Mouse (Mus musculus): Measurements from ENCODE around the gene Casc1. TPM values are rescaled to one million over a fixed set of nuclear protein-coding genes. Genes with fewer than 3 reads are reported as not detected.
A peak's percentile ranks its signal among the peaks of the same experiment; 100 is the strongest.

The Casc1 gene
- polyA plus RNA-seq (2014; fragmentation: Nextera tagmentation; extraction: Ambion mirVana): 0.14 and 0.62 TPM in 2 replicates

DNA sequence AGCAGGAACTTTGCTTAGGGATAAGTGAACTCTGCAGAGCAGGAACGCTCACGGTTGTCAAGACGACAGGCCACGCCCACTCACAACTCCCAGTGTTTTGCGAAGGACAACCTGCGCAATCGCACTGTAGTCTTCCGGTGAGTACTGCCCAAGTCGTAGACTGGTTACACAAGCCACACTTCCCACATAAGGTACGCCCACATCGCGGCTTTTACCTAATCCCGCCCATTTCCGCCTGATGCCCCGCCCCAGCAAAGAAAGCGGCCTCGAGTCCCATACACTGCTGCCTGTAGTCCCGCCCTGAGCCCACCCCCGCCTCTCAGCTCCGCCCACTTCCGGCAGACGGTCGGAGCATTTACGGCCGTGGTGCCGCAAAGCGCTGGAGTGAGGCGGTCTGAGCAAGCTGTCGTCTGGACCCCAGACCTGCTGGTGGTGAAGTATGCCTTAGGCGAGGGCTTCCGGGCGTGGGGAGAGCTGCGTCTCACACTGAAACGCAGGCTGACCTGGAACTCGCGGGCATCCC lies at the start of gene Casc1, which contains the start of gene Etfrf1:
Gene Casc1 (minus strand): TSS at position 190 of the 523 bp plus-strand sequence.
Gene Etfrf1 (plus strand): TSS at position 319 of the 523 bp plus-strand sequence.
- H3K27me3 ChIP-seq (ENCODE audit: control insufficient read depth, insufficient read depth, low read length): 0 out of 2 replicates have a peak, but pooled peaks cover 2% of the 10 kb centered on the region
- 0% methylated on average over 36 of the region's 36 CpGs for WGBS
- H3K9ac ChIP-seq (ENCODE audit: low read length): peak within 1 kb of the TSS; percentile 97
- peaks cover 0 to 12% of the 10 kb centered on the region in 2 experiments; a peak in 2 of 4 replicates for H3K4me1 ChIP-seq (ENCODE audit: control insufficient read depth in 2 of 2, insufficient read depth in 2 of 2, low read length in 2 of 2)
- peak within 1 kb of the TSS; percentile 81 to 89 for H3K4me3 ChIP-seq (ENCODE audit: control insufficient read depth in 1 of 2, insufficient read depth in 1 of 2, low read depth in 1 of 2, low read length in 2 of 2)
- H3K4me2 ChIP-seq (ENCODE audit: low read length): peak within 1 kb of the TSS; percentile 83
- ATAC-seq (ENCODE audit: insufficient number of reproducible peaks, insufficient read depth, low FRiP score, low read depth): peak; percentile 99
- no peaks in the 10 kb centered on the region for H3K9me3 ChIP-seq (ENCODE audit: control insufficient read depth, low read length)
- peaks cover 19% of the 10 kb centered on the region for H3K36me3 ChIP-seq (ENCODE audit: control insufficient read depth, insufficient read depth, low read length)
- peak within 1 kb of the TSS; percentile 98 to 99 for H3K27ac ChIP-seq (replicated peaks in 1 of 2; ENCODE audit: control insufficient read depth in 1 of 2, insufficient read depth in 1 of 2, low read depth in 2 of 2, low read length in 2 of 2)

DNA sequence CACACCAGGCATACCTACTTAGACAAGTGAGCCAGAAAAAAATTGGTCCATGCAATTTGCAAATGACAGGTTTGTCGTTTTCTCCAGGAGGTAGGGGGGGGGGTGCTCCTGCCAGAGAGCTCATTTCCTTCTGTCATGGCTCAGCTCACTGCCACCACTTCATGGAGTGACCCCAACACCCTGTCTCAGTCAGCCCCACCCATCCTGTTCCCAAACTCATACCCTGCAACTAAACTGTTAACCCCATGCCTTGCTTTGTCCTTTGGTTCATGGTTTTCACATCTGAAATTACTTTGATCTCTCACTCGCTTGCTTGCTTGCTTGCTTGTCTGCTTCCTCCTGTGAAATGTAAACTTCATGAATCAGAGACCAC lies 45.9 kb upstream of the Casc1 start:
- Histone ChIP-seq H3K4me2 (ENCODE audit: low read length) (no peak overlapping the region), H3K4me3 (ENCODE audit: control insufficient read depth in 1 of 2, insufficient read depth in 1 of 2, low read depth in 1 of 2, low read length in 2 of 2) (no peak overlapping the region), H3K9ac (ENCODE audit: low read length) (no peak overlapping the region), H3K27me3 (ENCODE audit: control insufficient read depth, insufficient read depth, low read length) (peaks cover 53% of the 10 kb centered on the region), H3K4me1 (ENCODE audit: control insufficient read depth in 2 of 2, insufficient read depth in 2 of 2, low read length in 2 of 2) (no peaks in the 10 kb centered on the region), H3K27ac (replicated peaks in 1 of 2; ENCODE audit: control insufficient read depth in 1 of 2, insufficient read depth in 1 of 2, low read depth in 2 of 2, low read length in 2 of 2) (no peak overlapping the region), H3K36me3 (ENCODE audit: control insufficient read depth, insufficient read depth, low read length) (no peaks in the 10 kb centered on the region), H3K9me3 (ENCODE audit: control insufficient read depth, low read length) (no peaks in the 10 kb centered on the region)
- no peak for ATAC-seq (ENCODE audit: insufficient number of reproducible peaks, insufficient read depth, low FRiP score, low read depth)
- WGBS: 46% methylated on average over 2 of the region's 2 CpGs

DNA sequence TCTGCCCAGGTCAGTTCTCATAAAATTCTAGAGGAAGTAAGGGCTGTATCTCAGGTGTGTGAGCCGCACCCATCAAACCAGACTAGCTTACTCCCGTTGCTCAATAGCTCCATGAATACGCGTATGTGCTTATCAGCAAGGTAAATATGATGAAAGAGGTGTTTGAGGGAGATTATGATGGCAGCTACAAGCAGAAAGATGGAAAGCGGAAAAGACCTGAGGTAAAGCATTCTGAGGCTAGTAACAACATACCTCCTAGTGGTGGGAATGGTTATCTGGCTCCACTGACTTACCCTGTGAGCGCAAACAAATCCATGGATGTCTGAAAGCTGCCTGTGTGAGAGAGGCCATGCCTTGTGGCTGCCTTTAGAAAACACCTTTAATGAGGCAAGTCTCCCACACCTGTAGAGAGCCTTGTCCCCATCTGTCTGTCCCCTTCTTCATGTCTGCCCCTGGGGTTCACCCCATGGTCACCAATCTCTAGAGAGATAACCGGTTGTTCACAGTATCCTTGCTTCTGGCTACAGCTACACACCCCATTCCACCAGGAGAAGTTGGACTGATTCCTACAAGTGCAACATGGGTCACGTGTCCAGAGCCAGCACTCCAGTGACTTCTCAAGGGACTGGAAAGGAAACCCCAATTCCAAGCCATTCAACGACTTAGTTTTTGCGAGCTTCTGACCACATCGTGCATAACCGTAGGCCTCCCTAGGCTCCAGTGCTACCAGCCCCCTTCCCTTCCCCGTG lies 45.3 kb upstream of the Casc1 start:
- no peak overlapping the region for H3K9ac ChIP-seq (ENCODE audit: low read length)
- H3K27ac ChIP-seq (replicated peaks in 1 of 2; ENCODE audit: control insufficient read depth in 1 of 2, insufficient read depth in 1 of 2, low read depth in 2 of 2, low read length in 2 of 2): no peak overlapping the region
- H3K4me2 ChIP-seq (ENCODE audit: low read length): no peak overlapping the region
- no peak overlapping the region for H3K4me3 ChIP-seq (ENCODE audit: control insufficient read depth in 1 of 2, insufficient read depth in 1 of 2, low read depth in 1 of 2, low read length in 2 of 2)
- 63% methylated on average over 13 of the region's 13 CpGs for WGBS
- no peak for ATAC-seq (ENCODE audit: insufficient number of reproducible peaks, insufficient read depth, low FRiP score, low read depth)
- H3K27me3 ChIP-seq (ENCODE audit: control insufficient read depth, insufficient read depth, low read length): peaks cover 58% of the 10 kb centered on the region
- no peaks in the 10 kb centered on the region for H3K9me3 ChIP-seq (ENCODE audit: control insufficient read depth, low read length)
- H3K4me1 ChIP-seq (ENCODE audit: control insufficient read depth in 2 of 2, insufficient read depth in 2 of 2, low read length in 2 of 2): no peaks in the 10 kb centered on the region
- H3K36me3 ChIP-seq (ENCODE audit: control insufficient read depth, insufficient read depth, low read length): no peaks in the 10 kb centered on the region

DNA sequence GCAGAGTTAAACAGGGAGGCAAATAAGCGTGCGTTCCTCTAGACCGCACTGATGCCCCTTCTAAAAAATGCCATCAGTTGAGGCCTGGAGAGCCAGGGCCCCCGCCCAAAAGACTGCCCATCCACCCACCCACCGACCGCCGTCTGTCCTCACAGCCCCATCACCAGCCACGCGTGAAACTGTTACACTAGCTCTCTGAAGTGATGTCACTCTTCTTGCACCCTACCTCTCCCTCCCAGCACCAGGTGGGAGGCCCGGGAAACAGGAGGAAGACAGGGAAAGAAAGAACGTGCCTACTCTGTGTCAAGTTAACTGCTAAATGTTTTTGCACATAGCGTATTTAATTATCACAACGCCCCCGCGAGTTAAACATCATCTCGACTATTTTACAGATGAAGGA lies 40.0 kb upstream of the Casc1 start:
- Histone ChIP-seq H3K9ac (ENCODE audit: low read length) (peak overlapping the region; percentile 93), H3K4me3 (ENCODE audit: control insufficient read depth in 1 of 2, insufficient read depth in 1 of 2, low read depth in 1 of 2, low read length in 2 of 2) (peak overlapping the region; percentile 67 to 92), H3K9me3 (ENCODE audit: control insufficient read depth, low read length) (no peaks in the 10 kb centered on the region), H3K4me2 (ENCODE audit: low read length) (peak overlapping the region; percentile 91), H3K4me1 (ENCODE audit: control insufficient read depth in 2 of 2, insufficient read depth in 2 of 2, low read length in 2 of 2) (peaks cover 0 to 11% of the 10 kb centered on the region in 2 experiments; a peak in 3 of 4 replicates), H3K27ac (replicated peaks in 1 of 2; ENCODE audit: control insufficient read depth in 1 of 2, insufficient read depth in 1 of 2, low read depth in 2 of 2, low read length in 2 of 2) (peak overlapping the region in 1 of 2 experiments; percentile 82; a peak in 1 of 4 replicates), H3K36me3 (ENCODE audit: control insufficient read depth, insufficient read depth, low read length) (peaks cover 6% of the 10 kb centered on the region; the same call in 1 of the 2 replicates), H3K27me3 (ENCODE audit: control insufficient read depth, insufficient read depth, low read length) (peaks cover 29% of the 10 kb centered on the region)
- no peak for ATAC-seq (ENCODE audit: insufficient number of reproducible peaks, insufficient read depth, low FRiP score, low read depth)
- WGBS: 11% methylated on average over 16 of the region's 16 CpGs

DNA sequence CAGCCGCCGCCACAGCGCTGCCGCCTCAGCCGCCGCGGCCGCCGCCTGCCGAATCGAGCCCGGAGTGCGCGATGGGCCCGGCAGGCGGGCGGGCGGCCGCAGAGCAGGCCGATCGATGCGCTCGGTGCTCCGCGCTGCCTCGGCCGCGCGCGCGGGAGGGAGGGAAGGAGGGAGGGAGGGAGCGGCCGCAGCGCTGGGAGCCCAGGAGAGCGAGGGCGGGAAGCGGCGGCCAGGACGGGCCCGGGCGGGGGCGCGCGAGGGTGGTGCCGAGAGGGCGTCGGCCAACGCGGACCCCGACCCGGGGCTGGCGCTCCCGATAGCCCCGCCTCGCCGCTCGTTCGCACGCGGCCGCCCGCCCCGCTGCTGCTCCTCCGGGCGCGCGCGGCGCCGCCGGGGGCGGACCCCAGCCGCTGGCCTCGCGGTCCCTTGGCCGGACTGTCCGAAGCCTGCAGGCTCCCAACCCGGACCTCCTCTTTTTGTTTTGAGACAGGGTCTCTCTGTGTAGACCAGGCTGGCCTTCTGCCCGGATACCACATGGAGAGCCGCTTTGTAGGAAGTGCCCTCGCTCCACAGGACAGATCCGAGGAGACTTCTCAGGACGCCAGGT lies 39.5 kb upstream of the Casc1 start, which contains the start of gene Kras:
Gene Kras (minus strand): TSS at position 55 of the 607 bp plus-strand sequence.
- Histone ChIP-seq H3K27me3 (ENCODE audit: control insufficient read depth, insufficient read depth, low read length) (peaks cover 24% of the 10 kb centered on the region), H3K4me3 (ENCODE audit: control insufficient read depth in 1 of 2, insufficient read depth in 1 of 2, low read depth in 1 of 2, low read length in 2 of 2) (peak within 1 kb of the TSS; percentile 67 to 92), H3K36me3 (ENCODE audit: control insufficient read depth, insufficient read depth, low read length) (peaks cover 7% of the 10 kb centered on the region; the same call in 1 of the 2 replicates), H3K9me3 (ENCODE audit: control insufficient read depth, low read length) (no peaks in the 10 kb centered on the region), H3K9ac (ENCODE audit: low read length) (peak within 1 kb of the TSS; percentile 93), H3K27ac (replicated peaks in 1 of 2; ENCODE audit: control insufficient read depth in 1 of 2, insufficient read depth in 1 of 2, low read depth in 2 of 2, low read length in 2 of 2) (peak within 1 kb of the TSS; percentile 22 to 82; a peak in 3 of 4 replicates), H3K4me2 (ENCODE audit: low read length) (peak within 1 kb of the TSS; percentile 91), H3K4me1 (ENCODE audit: control insufficient read depth in 2 of 2, insufficient read depth in 2 of 2, low read length in 2 of 2) (peaks cover 0 to 11% of the 10 kb centered on the region in 2 experiments; a peak in 3 of 4 replicates)
- ATAC-seq (ENCODE audit: insufficient number of reproducible peaks, insufficient read depth, low FRiP score, low read depth): peak; percentile 96
- WGBS: 0% methylated on average over 46 of the region's 83 CpGs

DNA sequence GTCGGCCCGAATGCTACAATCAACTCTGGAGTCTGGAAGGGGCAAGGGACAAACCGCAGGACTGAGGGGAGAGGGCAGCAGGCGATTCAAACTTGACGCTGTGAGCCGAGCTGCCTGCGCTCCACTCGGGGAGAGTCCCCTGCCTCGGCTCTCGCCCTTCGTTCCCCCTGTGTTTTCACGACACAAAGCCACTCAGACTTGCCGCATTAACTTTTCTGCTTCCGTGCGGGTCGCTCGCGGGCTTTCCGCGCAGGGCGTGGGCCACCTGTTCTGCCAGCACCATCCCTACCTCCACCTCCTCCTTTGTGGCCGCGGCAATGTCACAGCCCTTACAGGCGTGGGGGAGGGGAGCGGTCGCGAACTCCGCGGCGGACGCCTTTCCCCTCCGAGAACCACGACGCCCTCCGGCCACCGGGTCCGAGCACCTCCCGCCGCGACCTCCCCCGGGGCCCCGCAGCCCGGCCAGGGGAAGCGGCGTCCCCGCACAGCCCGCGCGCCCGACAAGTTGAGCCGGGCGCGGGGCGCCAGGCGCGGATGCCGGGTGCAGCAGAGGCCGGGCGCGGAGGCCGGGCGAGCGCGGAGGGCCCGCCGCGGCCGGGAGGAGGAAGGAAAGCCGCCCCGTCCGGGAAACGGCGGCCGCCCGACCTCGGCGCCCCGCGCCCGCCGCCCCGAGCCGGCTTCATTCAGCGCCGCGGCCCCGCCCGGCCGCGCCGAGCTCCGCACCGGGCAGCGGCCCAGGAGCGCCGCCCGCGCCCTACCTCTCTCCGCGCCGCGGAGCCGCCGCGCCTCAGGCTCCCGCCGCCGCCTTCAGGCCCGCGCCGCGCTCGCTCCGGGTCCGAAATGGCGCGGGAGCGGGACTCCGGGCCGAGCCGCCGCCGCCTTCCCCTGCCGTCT lies 38.7 kb upstream of the Casc1 start:
- Histone ChIP-seq H3K27ac (replicated peaks in 1 of 2; ENCODE audit: control insufficient read depth in 1 of 2, insufficient read depth in 1 of 2, low read depth in 2 of 2, low read length in 2 of 2) (peak overlapping the region; percentile 22 to 82; a peak in 3 of 4 replicates), H3K27me3 (ENCODE audit: control insufficient read depth, insufficient read depth, low read length) (peaks cover 23% of the 10 kb centered on the region), H3K4me3 (ENCODE audit: control insufficient read depth in 1 of 2, insufficient read depth in 1 of 2, low read depth in 1 of 2, low read length in 2 of 2) (peak overlapping the region; percentile 67 to 92), H3K36me3 (ENCODE audit: control insufficient read depth, insufficient read depth, low read length) (peaks cover 10% of the 10 kb centered on the region), H3K9ac (ENCODE audit: low read length) (peak overlapping the region; percentile 93), H3K4me2 (ENCODE audit: low read length) (peak overlapping the region; percentile 91), H3K9me3 (ENCODE audit: control insufficient read depth, low read length) (no peaks in the 10 kb centered on the region), H3K4me1 (ENCODE audit: control insufficient read depth in 2 of 2, insufficient read depth in 2 of 2, low read length in 2 of 2) (peaks cover 0 to 11% of the 10 kb centered on the region in 2 experiments; a peak in 3 of 4 replicates)
- ATAC-seq (ENCODE audit: insufficient number of reproducible peaks, insufficient read depth, low FRiP score, low read depth): peak; percentile 44
- WGBS: under 1% methylated on average over 94 of the region's 124 CpGs

DNA sequence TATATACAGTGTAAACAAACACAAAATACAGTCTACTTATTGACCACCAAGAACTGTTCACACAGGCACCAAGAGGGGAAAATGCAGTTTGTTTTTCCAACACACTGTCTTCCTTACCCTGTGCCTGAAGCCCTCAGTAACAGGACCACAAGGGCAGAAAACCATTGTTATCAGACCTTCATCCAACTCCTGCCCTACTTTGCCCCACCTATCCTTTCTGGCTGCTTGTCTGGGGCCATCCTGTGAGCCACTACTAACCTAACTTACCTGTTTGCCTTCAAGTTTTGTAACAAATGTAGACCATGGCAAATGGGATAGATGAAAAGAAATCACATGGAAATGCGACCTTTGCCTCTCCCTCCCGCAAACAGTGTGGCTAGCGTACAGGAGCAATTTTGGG lies 37.1 kb upstream of the Casc1 start:
- H3K9ac ChIP-seq (ENCODE audit: low read length): no peak overlapping the region
- peak overlapping the region; percentile 91 for H3K4me2 ChIP-seq (ENCODE audit: low read length)
- no peak for ATAC-seq (ENCODE audit: insufficient number of reproducible peaks, insufficient read depth, low FRiP score, low read depth)
- peaks cover 21% of the 10 kb centered on the region for H3K36me3 ChIP-seq (ENCODE audit: control insufficient read depth, insufficient read depth, low read length)
- H3K27ac ChIP-seq (replicated peaks in 1 of 2; ENCODE audit: control insufficient read depth in 1 of 2, insufficient read depth in 1 of 2, low read depth in 2 of 2, low read length in 2 of 2): no peak overlapping the region
- WGBS: 83% methylated on average over 3 of the region's 3 CpGs
- peaks cover 0 to 11% of the 10 kb centered on the region in 2 experiments; a peak in 3 of 4 replicates for H3K4me1 ChIP-seq (ENCODE audit: control insufficient read depth in 2 of 2, insufficient read depth in 2 of 2, low read length in 2 of 2)
- H3K27me3 ChIP-seq (ENCODE audit: control insufficient read depth, insufficient read depth, low read length): peaks cover 11% of the 10 kb centered on the region
- no peak overlapping the region for H3K4me3 ChIP-seq (ENCODE audit: control insufficient read depth in 1 of 2, insufficient read depth in 1 of 2, low read depth in 1 of 2, low read length in 2 of 2)
- no peaks in the 10 kb centered on the region for H3K9me3 ChIP-seq (ENCODE audit: control insufficient read depth, low read length)

All from heart, embryonic 14.5 days (tissue).